Mouse (Mus musculus) heart, postnatal 0 days (tissue): Measurements from ENCODE around the gene Xylt1. TPM values are rescaled to one million over a fixed set of nuclear protein-coding genes. Genes with fewer than 3 reads are reported as not detected.

Experiments used
- ATAC-seq: fragments of 200-750 bp; cut with Nextera tagmentation; 2 replicates; pipeline ENCODE4 v1.8.0; 2017; ENCODE audit warnings: low read depth, moderate number of reproducible peaks, moderate library complexity; ENCODE audit not compliant: insufficient read depth
- DNase-seq: peaks from one replicate; pipeline ENCODE4 v3.0.0-alpha.2; 2016; ENCODE audit warnings: low spot score
- H3K27ac ChIP-seq: fragments of 300-500 bp; sonication (generic); 2 replicates; pipeline ENCODE4 v1.5.1; 2014; ENCODE audit warnings: low read depth, mild to moderate bottlenecking
- H3K27me3 ChIP-seq: fragments of 300-500 bp; sonication (generic); 2 replicates; pipeline ENCODE4 v1.6.1; 2014; ENCODE audit warnings: low read length, mixed read lengths; ENCODE audit not compliant: control insufficient read depth, insufficient read depth
- H3K36me3 ChIP-seq: fragments of 300-500 bp; sonication (generic); replicated peaks from 2 replicates; pipeline ENCODE4 v1.6.1; 2014; ENCODE audit warnings: low read length, mixed read lengths; ENCODE audit not compliant: control insufficient read depth, insufficient read depth
- H3K4me1 ChIP-seq: fragments of 300-500 bp; sonication (generic); 2 replicates; pipeline ENCODE4 v1.6.1; 2014; ENCODE audit warnings: antibody characterized with exemption; ENCODE audit not compliant: control insufficient read depth, insufficient read depth
- H3K4me2 ChIP-seq: fragments of 300-500 bp; sonication (generic); 2 replicates; pipeline ENCODE4 v1.6.1; 2014; ENCODE audit warnings: low read depth, mild to moderate bottlenecking, low read length, moderate library complexity
- H3K4me3 ChIP-seq: fragments of 300-500 bp; sonication (generic); 2 replicates; pipeline ENCODE4 v1.5.1; 2014; ENCODE audit warnings: low read depth, low read length
- H3K9ac ChIP-seq: fragments of 300-500 bp; sonication (generic); replicated peaks from 2 replicates; pipeline ENCODE4 v1.6.1; 2014; ENCODE audit warnings: low read depth, low read length, mixed read lengths
- H3K9me3 ChIP-seq: fragments of 300-500 bp; sonication (generic); replicated peaks from 2 replicates; pipeline ENCODE4 v1.6.1; 2016; ENCODE audit warnings: low read length; ENCODE audit not compliant: control insufficient read depth
- CTCF ChIP-seq: IDR thresholded peaks from 2 replicates; pipeline ENCODE4 v1.5.1; 2016; ENCODE audit warnings: antibody characterized with exemption, control low read depth, low read depth
- EP300 ChIP-seq: IDR thresholded peaks from 2 replicates; pipeline ENCODE4 v1.6.1; 2016; ENCODE audit warnings: antibody characterized with exemption, low read depth
- WGBS: fragments of 180-500 bp; shearing (Covaris S2); extraction: QIAGEN DNeasy Blood & Tissue Kit; methylation state at CpG from one replicate; pipeline ENCODE4 v1.1.7; 2014; 5-methylcytosine and 5-hydroxymethylcytosine counted together
- polyA plus RNA-seq: library from polyadenylated mRNA; unstranded; fragments of >200 nt; fragmentation: Nextera tagmentation; extraction: Ambion mirVana; gene quantifications from 2 replicates; pipeline ENCODE4 v1.2.1, GENCODE M21; 2015
- total RNA-seq: library from RNA; depleted of rRNA; stranded (reverse); fragments of >200 nt; gene quantifications from 2 replicates; pipeline ENCODE4 v1.2.3, GENCODE M21; 2014; ENCODE audit warnings: low replicate concordance

Gene Xylt1
- total and polyA plus RNA-seq, 2 experiments from 2014 or later = 0.36 to 8.9 TPM

DNA sequence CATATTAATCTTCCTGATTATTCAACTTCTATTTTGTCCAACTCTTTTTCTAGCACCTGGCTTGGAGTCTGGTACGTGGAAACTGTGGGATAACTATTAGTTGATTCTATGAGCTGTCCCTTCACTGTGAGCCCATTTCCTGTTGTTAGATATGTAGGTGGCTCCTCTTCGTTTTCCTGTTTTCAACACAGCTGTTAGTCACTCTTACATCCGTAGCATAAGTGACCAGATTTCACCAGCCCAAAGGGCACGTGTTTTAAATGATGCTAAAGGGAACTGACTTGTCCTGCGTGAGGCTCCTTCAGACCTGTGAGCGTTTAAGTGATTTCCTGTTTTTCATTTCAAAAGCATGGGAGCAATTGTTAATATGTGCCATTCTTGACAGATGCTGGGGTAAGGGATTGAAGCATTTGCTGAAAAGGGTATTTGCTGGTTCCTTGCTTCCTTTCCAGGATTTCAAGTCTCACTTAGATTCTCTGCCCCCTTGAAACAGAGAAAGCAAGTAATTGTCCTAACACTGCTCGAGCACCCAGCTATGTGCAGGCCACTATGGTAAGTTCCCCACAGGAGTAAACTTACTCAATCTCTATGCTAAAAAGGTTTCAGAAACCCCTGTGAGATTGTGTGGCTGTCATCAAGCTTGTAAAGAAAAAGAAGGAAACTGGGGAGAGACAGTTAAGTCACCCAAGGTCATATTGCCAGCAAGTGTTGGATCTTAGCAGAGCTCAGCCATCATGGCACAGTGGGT, 105.8 kb downstream of the Xylt1 start:
- WGBS = 57% methylated on average over 7 of the region's 7 CpGs
- no peak for ATAC-seq
- Histone ChIP-seq H3K9me3 (no peaks in the 10 kb centered on the region), H3K27me3 (no peaks in the 10 kb centered on the region), H3K27ac (no peak overlapping the region), H3K4me3 (no peak overlapping the region), H3K36me3 (no peaks in the 10 kb centered on the region), H3K4me2 (no peak overlapping the region), H3K9ac (no peak overlapping the region), H3K4me1 (peaks cover 8% of the 10 kb centered on the region; the same call in 1 of the 2 replicates)
- TF ChIP-seq CTCF = no peak
- TF ChIP-seq EP300 = no peak
- DNase-seq = no peak

DNA sequence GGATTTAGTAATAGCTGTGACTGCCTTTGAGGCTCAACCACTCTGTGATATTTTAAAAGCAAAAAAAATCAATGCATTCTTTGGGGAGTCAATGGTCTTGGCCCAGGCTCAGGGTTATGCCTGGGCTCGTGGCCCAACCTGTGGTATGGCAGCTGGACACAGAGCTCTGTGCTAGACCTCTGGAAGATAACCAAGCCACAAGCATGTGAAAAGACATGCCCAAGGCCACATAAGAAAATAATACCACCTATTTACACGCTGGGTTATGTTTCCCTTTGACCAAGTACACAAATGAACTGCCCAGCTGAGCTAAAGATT, 106.4 kb downstream of the Xylt1 start:
- no peak overlapping the region for H3K4me2 ChIP-seq
- H3K27me3 ChIP-seq = no peaks in the 10 kb centered on the region
- H3K9ac ChIP-seq = no peak overlapping the region
- DNase-seq = no peak
- WGBS = 69% methylated on average over 2 of the region's 2 CpGs
- no peak overlapping the region for H3K4me3 ChIP-seq
- TF ChIP-seq CTCF (no peak), EP300 (no peak)
- no peak for ATAC-seq
- no peaks in the 10 kb centered on the region for H3K9me3 ChIP-seq
- H3K4me1 ChIP-seq = peaks cover 8% of the 10 kb centered on the region; the same call in 1 of the 2 replicates
- H3K36me3 ChIP-seq = no peaks in the 10 kb centered on the region
- no peak overlapping the region for H3K27ac ChIP-seq

DNA sequence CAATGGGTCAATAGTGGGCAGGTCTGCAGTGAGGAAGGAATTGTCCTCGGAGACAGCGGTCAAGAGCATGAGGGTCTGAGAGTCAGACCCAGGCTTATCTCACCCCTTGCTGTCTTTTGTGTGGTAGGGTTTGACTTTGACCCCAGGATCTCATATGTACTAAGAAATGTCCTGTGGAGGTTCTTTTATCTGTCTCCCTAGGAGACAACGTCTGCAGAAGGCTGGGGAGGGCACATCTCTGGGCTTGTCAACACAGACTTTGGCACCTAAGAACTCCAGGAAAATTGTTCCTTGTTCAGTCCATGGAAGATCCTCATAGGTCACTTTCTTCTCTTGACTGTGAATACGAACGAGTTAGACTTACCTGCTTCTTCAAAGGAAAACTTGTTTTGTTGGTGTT, 109.2 kb downstream of the Xylt1 start:
- TF ChIP-seq EP300 (no peak), CTCF (no peak)
- H3K36me3 ChIP-seq = no peaks in the 10 kb centered on the region
- ATAC-seq (no peak), DNase-seq (no peak)
- no peaks in the 10 kb centered on the region for H3K9me3 ChIP-seq
- H3K4me1 ChIP-seq = peaks cover 8% of the 10 kb centered on the region; the same call in 1 of the 2 replicates
- H3K27me3 ChIP-seq = no peaks in the 10 kb centered on the region
- H3K4me2 ChIP-seq = no peak overlapping the region
- H3K27ac ChIP-seq = no peak overlapping the region
- H3K9ac ChIP-seq = no peak overlapping the region
- H3K4me3 ChIP-seq = no peak overlapping the region
- 56% methylated on average over 5 of the region's 5 CpGs for WGBS

GRCm38 (mm10) chr7:117490500-117491205, 109.9 kb downstream of the Xylt1 start:
- no peaks in the 10 kb centered on the region for H3K36me3 ChIP-seq
- DNase-seq (no peak), ATAC-seq (no peak)
- no peak overlapping the region for H3K27ac ChIP-seq
- TF ChIP-seq CTCF = no peak
- TF ChIP-seq EP300 = no peak
- 65% methylated on average over 9 of the region's 9 CpGs for WGBS
- H3K27me3 ChIP-seq = no peaks in the 10 kb centered on the region
- peaks cover 8% of the 10 kb centered on the region; the same call in 1 of the 2 replicates for H3K4me1 ChIP-seq
- H3K9me3 ChIP-seq = no peaks in the 10 kb centered on the region
- H3K4me3 ChIP-seq = no peak overlapping the region
- no peak overlapping the region for H3K9ac ChIP-seq
- no peak overlapping the region for H3K4me2 ChIP-seq

DNA sequence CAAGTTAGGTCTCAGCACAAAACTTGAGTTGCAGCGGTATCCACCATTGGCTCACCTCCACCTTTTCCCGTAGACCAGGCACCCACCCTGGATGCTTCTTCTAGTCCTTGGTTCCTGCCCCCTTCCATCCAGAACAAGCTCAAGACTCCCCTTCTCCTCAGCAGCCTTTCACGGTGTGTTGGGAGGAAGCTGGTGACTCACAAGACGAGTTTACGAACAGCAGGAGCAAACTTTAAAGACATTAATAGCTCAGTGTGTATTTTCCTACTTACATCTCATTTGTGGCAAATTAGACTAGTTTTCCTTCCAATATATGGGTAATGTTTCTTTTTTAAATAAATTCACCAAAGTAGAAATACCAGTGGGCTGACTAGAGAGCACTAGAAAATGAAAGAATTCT, 110.7 kb downstream of the Xylt1 start:
- Histone ChIP-seq H3K4me2 (no peak overlapping the region), H3K4me3 (no peak overlapping the region), H3K36me3 (no peaks in the 10 kb centered on the region), H3K27ac (no peak overlapping the region), H3K4me1 (peaks cover 8% of the 10 kb centered on the region; the same call in 1 of the 2 replicates), H3K9ac (no peak overlapping the region), H3K27me3 (no peaks in the 10 kb centered on the region), H3K9me3 (no peaks in the 10 kb centered on the region)
- TF ChIP-seq EP300 (no peak), CTCF (no peak)
- 72% methylated on average over 5 of the region's 5 CpGs for WGBS
- DNase-seq (no peak), ATAC-seq (no peak)
